In the genomic region with DNA sequence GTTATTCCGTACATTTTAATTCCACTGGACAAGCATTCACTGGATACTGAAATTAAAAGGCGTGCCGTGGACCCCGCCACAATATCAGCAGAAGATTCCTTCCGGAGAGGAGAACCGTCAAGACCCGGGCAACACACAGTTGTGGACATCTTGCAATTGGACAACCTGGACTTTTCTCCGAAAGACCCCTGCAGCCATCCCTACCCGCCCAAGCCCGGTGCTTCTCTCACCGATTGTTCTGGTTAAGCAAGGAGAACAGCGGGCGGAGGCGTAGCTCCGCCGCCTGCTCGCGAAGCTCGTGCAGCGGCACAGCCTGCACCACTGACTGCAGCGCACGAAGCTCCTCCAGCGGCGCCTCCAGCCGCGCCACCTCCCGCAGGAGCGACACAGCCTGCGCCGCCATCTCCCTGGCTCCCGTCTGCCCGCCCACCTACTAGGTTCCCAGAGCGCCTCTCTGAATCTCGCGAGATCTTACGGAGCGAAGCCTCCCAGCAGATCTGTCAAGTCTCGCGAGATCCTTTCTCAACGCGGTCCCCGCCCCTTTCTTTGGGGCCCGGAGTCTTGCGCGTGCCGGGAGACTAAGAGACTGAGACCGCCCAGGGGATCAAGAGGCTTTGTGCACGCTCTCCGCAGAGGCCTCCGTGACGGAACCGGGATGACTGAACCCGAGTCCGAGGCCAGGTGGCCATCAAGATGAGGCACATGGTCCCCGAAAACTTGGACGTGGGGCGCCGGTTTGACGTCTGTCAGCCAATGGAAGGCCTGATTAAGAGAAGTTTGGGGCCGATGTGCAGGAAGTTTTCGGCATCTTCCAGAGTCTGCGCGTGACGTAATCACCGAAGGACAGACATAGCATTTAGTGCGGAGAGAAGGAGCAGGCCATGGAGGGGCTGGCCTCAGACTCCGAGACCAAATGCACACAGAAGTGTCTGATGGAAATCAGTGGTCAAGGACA, we compare ENCODE assay signal across 8 mouse cellular contexts. TPM values are rescaled to one million over a fixed set of nuclear protein-coding genes. Genes with fewer than 3 reads are reported as not detected.
DNase-seq lines count a peak whose midpoint lies in the region; ATAC-seq lines count a peak whose summit lies in the region.

No protein-coding gene starts in this region.

- peaks cover 16% of the 10 kb centered on the region for H3K27me3 ChIP-seq in intestine, embryonic 14.5 days (replicated peaks; ENCODE audit: control insufficient read depth, insufficient read depth, low read length)

- peak overlapping the region; percentile 95 for H3K4me3 ChIP-seq in intestine, embryonic 14.5 days (ENCODE audit: low read depth, low read length)

- H3K4me1 ChIP-seq in intestine, embryonic 14.5 days (replicated peaks; ENCODE audit: control insufficient read depth, insufficient read depth, low read length), result peaks cover 15% of the 10 kb centered on the region

- no peaks in the 10 kb centered on the region for H3K9me3 ChIP-seq in intestine, embryonic 14.5 days (ENCODE audit: control insufficient read depth, low read length)

- peak overlapping the region; percentile 96 for H3K27ac ChIP-seq in intestine, embryonic 14.5 days (ENCODE audit: low read depth)

- peak overlapping the region; percentile 96 for H3K9ac ChIP-seq in intestine, embryonic 14.5 days (ENCODE audit: low read length)

- intact Hi-C loops in left cerebral cortex, postnatal 14 days (cut with DNase I), result loop anchor here (2.0 kb wide), 1 partner anchor 238 kb away; the partner anchor contains the start of gene Cntrl

- H3K4me2 ChIP-seq in intestine, embryonic 14.5 days (ENCODE audit: low read length), result peak overlapping the region; percentile 94

- under 1% methylated on average over 67 of the region's 67 CpGs for WGBS in intestine, embryonic 14.5 days

- DNase-seq in adrenal gland, adult 18-20 months (ENCODE audit: low spot score in 2 of 2), result peak; percentile 84
- DNase-seq in embryo, embryonic 11 days, result peak; percentile 100
- DNase-seq in gastrocnemius, postnatal 25 days, result peak; percentile 93
- peak; percentile 98 for DNase-seq in intestine, embryonic 14.5 days (ENCODE audit: low spot score)
- peak; percentile 93 to 96 for DNase-seq in left cerebral cortex, postnatal 14 days (ENCODE audit: low spot score in 2 of 2)
- peak; percentile 100 for DNase-seq in mesoderm, embryonic 11.5 days (ENCODE audit: low read depth, low spot score)
- peak; percentile 91 to 92 for DNase-seq in right cerebral cortex, postnatal 36 days (ENCODE audit: low spot score in 2 of 2)
- DNase-seq in yolk sac, embryonic 10.5 days (ENCODE audit: low spot score), result peak; percentile 98

- ATAC-seq in intestine, embryonic 14.5 days (replicated peaks; ENCODE audit: low FRiP score, low TSS enrichment, low read depth), result peak; percentile 95

- H3K36me3 ChIP-seq in intestine, embryonic 14.5 days (ENCODE audit: control insufficient read depth, insufficient read depth, low read length), result peaks cover 14% of the 10 kb centered on the region

RNA-seq across cellular contexts. Expression of gene Cutal, which starts 3.4 kb away (rescaled TPM):
- total RNA-seq in adrenal gland, adult 18-20 months (2021), result under 1 TPM in 1 of 2 experiments, not detected in 1; 0.48 TPM
- under 1 TPM; 0.38 TPM for total RNA-seq in gastrocnemius, postnatal 25 days (2021)
- 2.2 and 2.8 TPM in 2 replicates for polyA plus RNA-seq in intestine, embryonic 14.5 days (2014; fragmentation: Nextera tagmentation; extraction: Ambion mirVana)
- under 1 TPM; 0.25 to 0.26 TPM for total RNA-seq in left cerebral cortex, postnatal 14 days (2021)

RNA-seq across cellular contexts. Expression of gene Psmd5, which starts 4.0 kb away (rescaled TPM):
- 10 to 100 TPM; 40.8 to 41.1 TPM for total RNA-seq in adrenal gland, adult 18-20 months (2021)
- total RNA-seq in gastrocnemius, postnatal 25 days (2021), result 10 to 100 TPM in 1 of 2 experiments, 1 to 10 TPM in 1; 8.2 to 13.3 TPM
- polyA plus RNA-seq in intestine, embryonic 14.5 days (2014; fragmentation: Nextera tagmentation; extraction: Ambion mirVana), result 111 and 113 TPM in 2 replicates
- 10 to 100 TPM; 27.4 to 30.8 TPM for total RNA-seq in left cerebral cortex, postnatal 14 days (2021)

RNA-seq across cellular contexts. Expression of gene Gm34653, which starts 38.0 kb away (rescaled TPM):
- total RNA-seq in adrenal gland, adult 18-20 months (2021), result not detected
- under 1 TPM in 1 of 2 experiments, not detected in 1; 0.20 TPM for total RNA-seq in gastrocnemius, postnatal 25 days (2021)
- polyA plus RNA-seq in intestine, embryonic 14.5 days (2014; fragmentation: Nextera tagmentation; extraction: Ambion mirVana), result not detected in 2 replicates
- not detected for total RNA-seq in left cerebral cortex, postnatal 14 days (2021)

RNA-seq across cellular contexts. Expression of gene Phf19, which starts 43.0 kb away (rescaled TPM):
- total RNA-seq in adrenal gland, adult 18-20 months (2021), result 1 to 10 TPM; 1.3 to 1.7 TPM
- 1 to 10 TPM in 1 of 2 experiments, under 1 TPM in 1; 0.91 to 1.3 TPM for total RNA-seq in gastrocnemius, postnatal 25 days (2021)
- polyA plus RNA-seq in intestine, embryonic 14.5 days (2014; fragmentation: Nextera tagmentation; extraction: Ambion mirVana), result 7.8 and 8.3 TPM in 2 replicates
- total RNA-seq in left cerebral cortex, postnatal 14 days (2021), result under 1 TPM; 0.68 to 0.82 TPM

RNA-seq across cellular contexts. Expression of gene Fbxw2, which starts 44.7 kb away (rescaled TPM):
- total RNA-seq in adrenal gland, adult 18-20 months (2021), result 10 to 100 TPM; 66.5 to 68.9 TPM
- total RNA-seq in gastrocnemius, postnatal 25 days (2021), result 10 to 100 TPM; 44.7 TPM
- 61.4 and 62.2 TPM in 2 replicates for polyA plus RNA-seq in intestine, embryonic 14.5 days (2014; fragmentation: Nextera tagmentation; extraction: Ambion mirVana)
- total RNA-seq in left cerebral cortex, postnatal 14 days (2021), result 10 to 100 TPM; 90.7 to 98.6 TPM

Comparison
In these comparisons a context has a peak if more than half of its experiments do, and no peak if none do; other contexts are left out.
1. Peak in every context shown above with its lines: DNase-seq, ATAC-seq, H3K4me3 ChIP-seq and H3K27ac ChIP-seq.